Mouse (Mus musculus) cerebellum, adult 2 months (tissue): Measurements from ENCODE around the gene Pex7.

Experiments
- CTCF ChIP-seq: fragments of 200-500 bp; IDR thresholded peaks from 2 replicates; pipeline ENCODE4 v1.5.1; 2011; ENCODE audit warnings: low read depth, mild to moderate bottlenecking, control low read depth, low read length, moderate library complexity, borderline replicate concordance; ENCODE audit not compliant: insufficient read depth
- POLR2A ChIP-seq: fragments of 200-500 bp; IDR thresholded peaks from 2 replicates; pipeline ENCODE4 v1.6.1; 2011; ENCODE audit warnings: low read length, control low read depth, borderline replicate concordance; ENCODE audit not compliant: insufficient read depth

- TF ChIP-seq CTCF (no peak), POLR2A (no peak)
These were observed 88.7 kb downstream of the Pex7 start for GRCm38 (mm10) chr10:19818723-19819355.
